Mouse (Mus musculus) heart, embryonic 15.5 days (tissue): ENCODE measurements at regions not wholly inside any gene's neighbourhood (a gene's known extent, or its start where the extent isn't known, plus 50 kb on each side); places are given as distances from the start of the nearest gene placed in this dataset.

ENCODE experiments used
- ATAC-seq: fragments of 200-750 bp; cut with Nextera tagmentation; replicated peaks from 2 replicates; pipeline ENCODE4 v1.8.0; 2017; ENCODE audit warnings: low read depth, moderate TSS enrichment; ENCODE audit not compliant: insufficient number of reproducible peaks, insufficient read depth, low FRiP score
- H3K27ac ChIP-seq: fragments of 300-500 bp; sonication (generic); 2 replicates; pipeline ENCODE4 v1.5.1; 2015; ENCODE audit warnings: mild to moderate bottlenecking, inconsistent platforms
- H3K27me3 ChIP-seq: fragments of 300-500 bp; sonication (generic); 2 replicates; pipeline ENCODE4 v1.6.1; 2015; ENCODE audit warnings: inconsistent platforms
- H3K36me3 ChIP-seq: fragments of 300-500 bp; sonication (generic); 2 replicates; pipeline ENCODE4 v1.6.1; 2015; ENCODE audit warnings: mild to moderate bottlenecking, inconsistent platforms
- H3K4me1 ChIP-seq: fragments of 300-500 bp; sonication (generic); replicated peaks from 2 replicates; pipeline ENCODE4 v1.6.1; 2015; ENCODE audit warnings: inconsistent platforms
- H3K4me2 ChIP-seq: fragments of 300-500 bp; sonication (generic); 2 replicates; pipeline ENCODE4 v1.6.1; 2015; ENCODE audit warnings: inconsistent platforms, mild to moderate bottlenecking, moderate library complexity
- H3K4me3 ChIP-seq: fragments of 300-500 bp; sonication (generic); 2 replicates; pipeline ENCODE4 v1.5.1; 2015; ENCODE audit warnings: mild to moderate bottlenecking, inconsistent platforms
- H3K9ac ChIP-seq: fragments of 300-500 bp; sonication (generic); 2 replicates; pipeline ENCODE4 v1.6.1; 2015; ENCODE audit warnings: mild to moderate bottlenecking, inconsistent platforms
- H3K9me3 ChIP-seq: fragments of 300-500 bp; sonication (generic); replicated peaks from 2 replicates; pipeline ENCODE4 v1.6.1; 2016; ENCODE audit warnings: inconsistent platforms
- WGBS: fragments of 180-500 bp; shearing (Covaris S2); methylation state at CpG from one replicate; pipeline ENCODE4 v1.1.7; 2015; ENCODE audit warnings: mixed read lengths; 5-methylcytosine and 5-hydroxymethylcytosine counted together

- Histone ChIP-seq H3K4me3 (no peak overlapping the region), H3K4me2 (no peak overlapping the region), H3K9me3 (no peaks in the 10 kb centered on the region), H3K9ac (no peak overlapping the region), H3K27me3 (no peaks in the 10 kb centered on the region), H3K36me3 (no peaks in the 10 kb centered on the region), H3K27ac (no peak overlapping the region), H3K4me1 (no peaks in the 10 kb centered on the region)
- no peak for ATAC-seq
- 83% methylated on average over 16 of the region's 16 CpGs for WGBS
These were observed 240.1 kb upstream of the Habp2 start for GRCm38 (mm10) chr19:56046784-56047390.

GRCm38 (mm10) chr19:56054186-56054585 lies 232.8 kb upstream of the Habp2 start:
- no peak overlapping the region for H3K4me3 ChIP-seq
- no peak for ATAC-seq
- no peaks in the 10 kb centered on the region for H3K36me3 ChIP-seq
- no peaks in the 10 kb centered on the region for H3K27me3 ChIP-seq
- H3K9me3 ChIP-seq: no peaks in the 10 kb centered on the region
- H3K27ac ChIP-seq: no peak overlapping the region
- H3K9ac ChIP-seq: no peak overlapping the region
- 78% methylated on average over 8 of the region's 8 CpGs for WGBS
- H3K4me2 ChIP-seq: no peak overlapping the region
- no peaks in the 10 kb centered on the region for H3K4me1 ChIP-seq

- WGBS: 77% methylated on average over 6 of the region's 6 CpGs
- no peak for ATAC-seq
- H3K9ac ChIP-seq: no peak overlapping the region
- H3K4me2 ChIP-seq: no peak overlapping the region
- H3K4me1 ChIP-seq: no peaks in the 10 kb centered on the region
- no peaks in the 10 kb centered on the region for H3K36me3 ChIP-seq
- H3K4me3 ChIP-seq: no peak overlapping the region
- H3K27ac ChIP-seq: no peak overlapping the region
- no peaks in the 10 kb centered on the region for H3K27me3 ChIP-seq
- no peaks in the 10 kb centered on the region for H3K9me3 ChIP-seq
These were observed 230.5 kb upstream of the Habp2 start for GRCm38 (mm10) chr19:56056397-56056796.

- 70% methylated on average over 10 of the region's 10 CpGs for WGBS
- Histone ChIP-seq H3K27ac (no peak overlapping the region), H3K9me3 (no peaks in the 10 kb centered on the region)
These were observed 224.9 kb upstream of the Habp2 start for GRCm38 (mm10) chr19:56061882-56062540.

GRCm38 (mm10) chr19:56063099-56063498 lies 223.8 kb upstream of the Habp2 start:
- Histone ChIP-seq H3K36me3 (no peaks in the 10 kb centered on the region), H3K4me1 (no peaks in the 10 kb centered on the region), H3K9me3 (no peaks in the 10 kb centered on the region), H3K9ac (no peak overlapping the region), H3K4me3 (no peak overlapping the region), H3K4me2 (no peak overlapping the region), H3K27me3 (no peaks in the 10 kb centered on the region), H3K27ac (no peak overlapping the region)
- no peak for ATAC-seq
- WGBS: 66% methylated on average over 5 of the region's 5 CpGs

More at GRCm38 (mm10) chr19:56061882-56062540, 224.9 kb upstream of the Habp2 start:
- Histone ChIP-seq H3K4me3 (no peak overlapping the region), H3K4me1 (no peaks in the 10 kb centered on the region), H3K4me2 (no peak overlapping the region), H3K36me3 (no peaks in the 10 kb centered on the region), H3K9ac (no peak overlapping the region), H3K27me3 (no peaks in the 10 kb centered on the region)
- ATAC-seq: no peak

- no peaks in the 10 kb centered on the region for H3K9me3 ChIP-seq
- H3K4me1 ChIP-seq: peaks cover 8% of the 10 kb centered on the region; the same call in 1 of the 2 replicates
- ATAC-seq: no peak
- H3K9ac ChIP-seq: no peak overlapping the region
- H3K27ac ChIP-seq: no peak overlapping the region
- peaks cover 3% of the 10 kb centered on the region; the same call in 1 of the 2 replicates for H3K27me3 ChIP-seq
- H3K36me3 ChIP-seq: no peaks in the 10 kb centered on the region
- H3K4me3 ChIP-seq: no peak overlapping the region
- 42% methylated on average over 6 of the region's 6 CpGs for WGBS
- no peak overlapping the region for H3K4me2 ChIP-seq
These were observed 221.2 kb upstream of the Habp2 start for GRCm38 (mm10) chr19:56065730-56066129.

GRCm38 (mm10) chr19:56068165-56068564 lies 218.8 kb upstream of the Habp2 start:
- WGBS: 52% methylated on average over 8 of the region's 8 CpGs
- no peak overlapping the region for H3K9ac ChIP-seq
- H3K27me3 ChIP-seq: peaks cover 5% of the 10 kb centered on the region; the same call in 1 of the 2 replicates
- H3K4me1 ChIP-seq: peaks cover 8% of the 10 kb centered on the region; the same call in 1 of the 2 replicates
- no peak overlapping the region for H3K4me2 ChIP-seq
- H3K27ac ChIP-seq: no peak overlapping the region
- H3K9me3 ChIP-seq: no peaks in the 10 kb centered on the region
- ATAC-seq: no peak
- H3K36me3 ChIP-seq: no peaks in the 10 kb centered on the region
- H3K4me3 ChIP-seq: no peak overlapping the region

GRCm38 (mm10) chr19:56068854-56069253 lies 218.1 kb upstream of the Habp2 start:
- Histone ChIP-seq H3K36me3 (no peaks in the 10 kb centered on the region), H3K27ac (no peak overlapping the region), H3K4me1 (peaks cover 8% of the 10 kb centered on the region; the same call in 1 of the 2 replicates), H3K4me3 (no peak overlapping the region), H3K9me3 (no peaks in the 10 kb centered on the region), H3K9ac (no peak overlapping the region), H3K27me3 (peaks cover 5% of the 10 kb centered on the region; the same call in 1 of the 2 replicates), H3K4me2 (0 out of 2 replicates have a peak overlapping the region, but pooled peaks have one; percentile 13)
- WGBS: 60% methylated on average over 12 of the region's 12 CpGs
- ATAC-seq: no peak

GRCm38 (mm10) chr19:56069266-56069665 lies 217.7 kb upstream of the Habp2 start:
- peaks cover 8% of the 10 kb centered on the region; the same call in 1 of the 2 replicates for H3K4me1 ChIP-seq
- no peak for ATAC-seq
- no peaks in the 10 kb centered on the region for H3K9me3 ChIP-seq
- peaks cover 5% of the 10 kb centered on the region; the same call in 1 of the 2 replicates for H3K27me3 ChIP-seq
- 51% methylated on average over 10 of the region's 10 CpGs for WGBS
- no peak overlapping the region for H3K9ac ChIP-seq
- no peak overlapping the region for H3K4me3 ChIP-seq
- no peak overlapping the region for H3K4me2 ChIP-seq
- no peak overlapping the region for H3K27ac ChIP-seq
- H3K36me3 ChIP-seq: no peaks in the 10 kb centered on the region

- WGBS: 57% methylated on average over 4 of the region's 4 CpGs
- H3K4me1 ChIP-seq: peaks cover 8% of the 10 kb centered on the region; the same call in 1 of the 2 replicates
- H3K27me3 ChIP-seq: peaks cover 5% of the 10 kb centered on the region; the same call in 1 of the 2 replicates
- ATAC-seq: no peak
- no peak overlapping the region for H3K4me2 ChIP-seq
- no peaks in the 10 kb centered on the region for H3K36me3 ChIP-seq
- no peak overlapping the region for H3K9ac ChIP-seq
- H3K9me3 ChIP-seq: no peaks in the 10 kb centered on the region
- no peak overlapping the region for H3K4me3 ChIP-seq
- H3K27ac ChIP-seq: no peak overlapping the region
These were observed 215.6 kb upstream of the Habp2 start for GRCm38 (mm10) chr19:56071340-56071739.

- H3K36me3 ChIP-seq: no peaks in the 10 kb centered on the region
- no peak overlapping the region for H3K4me2 ChIP-seq
- H3K9ac ChIP-seq: no peak overlapping the region
- ATAC-seq: no peak
- H3K4me3 ChIP-seq: no peak overlapping the region
- H3K9me3 ChIP-seq: no peaks in the 10 kb centered on the region
- no peak overlapping the region for H3K27ac ChIP-seq
- 67% methylated on average over 8 of the region's 8 CpGs for WGBS
- H3K27me3 ChIP-seq: no peaks in the 10 kb centered on the region
- H3K4me1 ChIP-seq: no peaks in the 10 kb centered on the region
These were observed 210.8 kb upstream of the Habp2 start for GRCm38 (mm10) chr19:56076128-56076527.

GRCm38 (mm10) chr19:56077491-56077890 lies 209.4 kb upstream of the Habp2 start:
- whole genome bisulfite sequencing: 67% methylated on average over 8 of the region's 8 CpGs

More at GRCm38 (mm10) chr19:56077491-56077890, 209.4 kb upstream of the Habp2 start:
- no peaks in the 10 kb centered on the region for H3K9me3 ChIP-seq
- H3K27ac ChIP-seq: no peak overlapping the region
- no peaks in the 10 kb centered on the region for H3K27me3 ChIP-seq
- no peak overlapping the region for H3K4me3 ChIP-seq
- ATAC-seq: no peak
- H3K4me2 ChIP-seq: no peak overlapping the region
- H3K9ac ChIP-seq: no peak overlapping the region
- H3K4me1 ChIP-seq: no peaks in the 10 kb centered on the region
- no peaks in the 10 kb centered on the region for H3K36me3 ChIP-seq
